Mouse (Mus musculus): ENCODE measurements around the gene Hs2st1. TPM values are rescaled to one million over a fixed set of nuclear protein-coding genes. Genes with fewer than 3 reads are reported as not detected.
A peak's percentile ranks its signal among the peaks of the same experiment; 100 is the strongest.

Hs2st1 gene
- total RNA-seq, 2 experiments from 2014 or later = 38.4 to 40.5 TPM

GRCm38 (mm10) chr3:144460183-144460788 is 109.7 kb downstream of the Hs2st1 start:
- H3K4me3 ChIP-seq = no peak overlapping the region
- DNase-seq (ENCODE audit: low spot score in 2 of 2) = no peak
- H3K27ac ChIP-seq = no peak overlapping the region
- TF ChIP-seq CTCF (conservative IDR thresholded peaks at IDR 0.05) = no peak

GRCm38 (mm10) chr3:144459285-144459697 is 110.7 kb downstream of the Hs2st1 start:
- H3K27ac ChIP-seq = no peak overlapping the region
- no peak for DNase-seq (ENCODE audit: low spot score in 2 of 2)
- TF ChIP-seq CTCF (conservative IDR thresholded peaks at IDR 0.05) = no peak
- H3K4me3 ChIP-seq = no peak overlapping the region

GRCm38 (mm10) chr3:144453701-144454430 is 116.1 kb downstream of the Hs2st1 start:
- DNase-seq (ENCODE audit: low spot score in 2 of 2) = peak; percentile 66 to 74
- TF ChIP-seq CTCF (conservative IDR thresholded peaks at IDR 0.05) = peak; percentile 96
- H3K4me3 ChIP-seq = no peak overlapping the region
- peak overlapping the region; percentile 21; the same call in 1 of the 2 replicates for H3K27ac ChIP-seq

GRCm38 (mm10) chr3:144448977-144449376 is 121.0 kb downstream of the Hs2st1 start:
- Histone ChIP-seq H3K27ac (no peak overlapping the region), H3K4me3 (no peak overlapping the region)
- DNase-seq (ENCODE audit: low spot score in 2 of 2) = no peak
- no peak for TF ChIP-seq CTCF (conservative IDR thresholded peaks at IDR 0.05)

GRCm38 (mm10) chr3:144447917-144448316 is 122.1 kb downstream of the Hs2st1 start:
- H3K4me3 ChIP-seq = no peak overlapping the region
- no peak for DNase-seq (ENCODE audit: low spot score in 2 of 2)
- H3K27ac ChIP-seq = no peak overlapping the region
- TF ChIP-seq CTCF (conservative IDR thresholded peaks at IDR 0.05) = no peak

GRCm38 (mm10) chr3:144446081-144446634 is 123.8 kb downstream of the Hs2st1 start:
- no peak for DNase-seq (ENCODE audit: low spot score in 2 of 2)
- H3K27ac ChIP-seq = no peak overlapping the region
- no peak for TF ChIP-seq CTCF (conservative IDR thresholded peaks at IDR 0.05)

GRCm38 (mm10) chr3:144437871-144438398 is 132.0 kb downstream of the Hs2st1 start:
- TF ChIP-seq CTCF (conservative IDR thresholded peaks at IDR 0.05) = no peak
- no peak overlapping the region for H3K4me3 ChIP-seq
- H3K27ac ChIP-seq = no peak overlapping the region
- DNase-seq (ENCODE audit: low spot score in 2 of 2) = no peak

More at GRCm38 (mm10) chr3:144446081-144446634, 123.8 kb downstream of the Hs2st1 start:
- no peak overlapping the region for H3K4me3 ChIP-seq

- no peak for DNase-seq (ENCODE audit: low spot score in 2 of 2)
- TF ChIP-seq CTCF (conservative IDR thresholded peaks at IDR 0.05) = no peak
- no peak overlapping the region for H3K27ac ChIP-seq
- H3K4me3 ChIP-seq = no peak overlapping the region
Observed at GRCm38 (mm10) chr3:144436076-144436475, 133.9 kb downstream of the Hs2st1 start.

- TF ChIP-seq CTCF (conservative IDR thresholded peaks at IDR 0.05) = no peak
- H3K4me3 ChIP-seq = no peak overlapping the region
- no peak for DNase-seq (ENCODE audit: low spot score in 2 of 2)
- H3K27ac ChIP-seq = no peak overlapping the region
Observed at GRCm38 (mm10) chr3:144435281-144435680, 134.7 kb downstream of the Hs2st1 start.

GRCm38 (mm10) chr3:144434276-144434675 is 135.7 kb downstream of the Hs2st1 start:
- Histone ChIP-seq H3K4me3 (no peak overlapping the region), H3K27ac (no peak overlapping the region)
- DNase-seq (ENCODE audit: low spot score in 2 of 2) = no peak
- TF ChIP-seq CTCF (conservative IDR thresholded peaks at IDR 0.05) = no peak

- Histone ChIP-seq H3K4me3 (no peak overlapping the region), H3K27ac (no peak overlapping the region)
- no peak for TF ChIP-seq CTCF (conservative IDR thresholded peaks at IDR 0.05)
- no peak for DNase-seq (ENCODE audit: low spot score in 2 of 2)
Observed at GRCm38 (mm10) chr3:144433039-144433438, 136.9 kb downstream of the Hs2st1 start.

GRCm38 (mm10) chr3:144432143-144432577 is 137.8 kb downstream of the Hs2st1 start:
- Histone ChIP-seq H3K27ac (no peak overlapping the region), H3K4me3 (no peak overlapping the region)
- no peak for DNase-seq (ENCODE audit: low spot score in 2 of 2)
- TF ChIP-seq CTCF (conservative IDR thresholded peaks at IDR 0.05) = no peak
